Mouse (Mus musculus) liver, adult 2 months (tissue): ENCODE results near the gene Myt1.

Experiments used
- CTCF ChIP-seq: fragments of 200-500 bp; IDR thresholded peaks from 2 replicates; pipeline ENCODE4 v1.5.1; 2011; ENCODE audit warnings: low read depth, low read length, control low read depth
- POLR2A ChIP-seq: fragments of 200-500 bp; IDR thresholded peaks from 2 replicates; pipeline ENCODE4 v1.6.1; 2011; ENCODE audit warnings: low read length, control low read depth; ENCODE audit not compliant: insufficient read depth; ENCODE audit errors: extremely low read depth

GRCm38 (mm10) chr2:181871039-181871438 lies 107.9 kb downstream of the Myt1 start:
- TF ChIP-seq POLR2A (no peak), CTCF (no peak)
